In genomic region chr3:84866866-84867265, GRCm38 (mm10) we compare ENCODE assay signal across 19 mouse cellular contexts. TPM values are rescaled to one million over a fixed set of nuclear protein-coding genes. Genes with fewer than 3 reads are reported as not detected.
DNase-seq lines count a peak whose midpoint lies in the region; ATAC-seq and TF ChIP-seq lines count a peak whose summit lies in the region.
"Had no signal": no experiment of that assay in that cellular context is flagged by ENCODE, and none has a peak within 500 bp of the region (broad histone marks: within the 10 kb centered on the region; RNA-seq: fewer than 3 reads in every experiment).

No protein-coding gene starts in this region.

- peak; percentile 33; the same call in 1 of the 2 replicates for ATAC-seq in kidney, embryonic 15.5 days (replicated peaks; ENCODE audit: low FRiP score)
- ATAC-seq in liver, embryonic 13.5 days (ENCODE audit: low read depth): peak; percentile 43; the same call in 1 of the 2 replicates
- ATAC-seq in liver, postnatal 0 days: peak; percentile 50; the same call in 1 of the 2 replicates
- ATAC-seq: forebrain, embryonic 16.5 days had no signal

- H3K36me3 ChIP-seq in kidney, embryonic 15.5 days: no peaks in the 10 kb centered on the region
- H3K36me3 ChIP-seq in liver, embryonic 13.5 days: no peaks in the 10 kb centered on the region
- no peaks in the 10 kb centered on the region for H3K36me3 ChIP-seq in liver, postnatal 0 days (replicated peaks; ENCODE audit: insufficient read depth, low read length)
- H3K36me3 ChIP-seq: embryonic facial prominence, embryonic 13.5 days; forebrain, embryonic 12.5 days had no signal

- no peak for TF ChIP-seq CTCF in liver, postnatal 0 days (IDR thresholded peaks at IDR 0.05; ENCODE audit: low read depth)

- H3K4me2 ChIP-seq in kidney, embryonic 15.5 days: no peak overlapping the region
- no peak overlapping the region for H3K4me2 ChIP-seq in liver, embryonic 13.5 days
- H3K4me2 ChIP-seq in liver, postnatal 0 days (ENCODE audit: low read depth, low read length): peak overlapping the region; percentile 40
- H3K4me2 ChIP-seq: embryonic facial prominence, embryonic 13.5 days; forebrain, embryonic 12.5 days; heart, embryonic 12.5 days had no signal

- no peak overlapping the region for H3K9ac ChIP-seq in kidney, embryonic 15.5 days
- no peak overlapping the region for H3K9ac ChIP-seq in liver, embryonic 13.5 days
- no peak overlapping the region for H3K9ac ChIP-seq in liver, postnatal 0 days (replicated peaks)
- H3K9ac ChIP-seq: embryonic facial prominence, embryonic 13.5 days; forebrain, embryonic 12.5 days; heart, embryonic 12.5 days had no signal

- 54% methylated on average over 4 of the region's 4 CpGs for WGBS in kidney, embryonic 15.5 days
- 61% methylated on average over 4 of the region's 4 CpGs for WGBS in liver, embryonic 13.5 days (ENCODE audit: insufficient replicate concordance)
- 45% methylated on average over 4 of the region's 4 CpGs for WGBS in liver, postnatal 0 days (ENCODE audit: insufficient replicate concordance)

- peaks cover 26% of the 10 kb centered on the region for H3K4me1 ChIP-seq in kidney, embryonic 15.5 days
- peaks cover 13% of the 10 kb centered on the region for H3K4me1 ChIP-seq in liver, embryonic 13.5 days (replicated peaks)
- H3K4me1 ChIP-seq in liver, postnatal 0 days (ENCODE audit: insufficient read depth): peaks cover 8% of the 10 kb centered on the region
- H3K4me1 ChIP-seq: embryonic facial prominence, embryonic 13.5 days had no signal

- no peak for DNase-seq in kidney, postnatal 10 days
- no peak for DNase-seq in liver, embryonic 13.5 days
- DNase-seq in liver, postnatal 0 days: no peak
- DNase-seq in Muller cell, postnatal 12 days (ENCODE audit: inconsistent ontology term): no peak
- no peak for DNase-seq in kidney, adult 8-10 months
- DNase-seq in thymus, postnatal 0 days (ENCODE audit: low spot score): no peak
- DNase-seq: adrenal gland, adult 2 months; adrenal gland, postnatal 25 days; cerebellum, adult 18-20 months; cerebellum, adult 9-11 months; cerebellum, postnatal 36 days; gastrocnemius, postnatal 14 days had no signal

- H3K27ac ChIP-seq in kidney, embryonic 15.5 days: no peak overlapping the region; the same call in 1 of the 2 replicates
- no peak overlapping the region for H3K27ac ChIP-seq in liver, embryonic 13.5 days
- peak overlapping the region; percentile 44; the same call in 1 of the 2 replicates for H3K27ac ChIP-seq in liver, postnatal 0 days (ENCODE audit: low read depth)
- H3K27ac ChIP-seq: embryonic facial prominence, embryonic 13.5 days; forebrain, embryonic 12.5 days; hindbrain, embryonic 10.5 days had no signal

- no peaks in the 10 kb centered on the region for H3K27me3 ChIP-seq in kidney, embryonic 15.5 days
- H3K27me3 ChIP-seq in liver, embryonic 13.5 days: no peaks in the 10 kb centered on the region
- H3K27me3 ChIP-seq in liver, postnatal 0 days (ENCODE audit: insufficient read depth, low read length): no peaks in the 10 kb centered on the region
- H3K27me3 ChIP-seq: CH12.LX; embryonic facial prominence, embryonic 13.5 days; forebrain, embryonic 12.5 days; heart, embryonic 12.5 days had no signal

- TF ChIP-seq EP300 in liver, postnatal 0 days (IDR thresholded peaks at IDR 0.05; ENCODE audit: low read depth): no peak

- H3K9me3 ChIP-seq in kidney, embryonic 15.5 days (replicated peaks): no peaks in the 10 kb centered on the region
- no peaks in the 10 kb centered on the region for H3K9me3 ChIP-seq in liver, embryonic 13.5 days (replicated peaks)
- no peaks in the 10 kb centered on the region for H3K9me3 ChIP-seq in liver, postnatal 0 days (ENCODE audit: low read length)
- H3K9me3 ChIP-seq: embryonic facial prominence, embryonic 13.5 days; forebrain, embryonic 12.5 days; heart, embryonic 12.5 days; hindbrain, embryonic 10.5 days had no signal

- H3K4me3 ChIP-seq in kidney, embryonic 15.5 days (replicated peaks): no peak overlapping the region
- no peak overlapping the region for H3K4me3 ChIP-seq in liver, embryonic 13.5 days (replicated peaks)
- no peak overlapping the region for H3K4me3 ChIP-seq in liver, postnatal 0 days (ENCODE audit: low read depth, low read length)
- H3K4me3 ChIP-seq: embryonic facial prominence, embryonic 13.5 days; forebrain, embryonic 12.5 days; heart, embryonic 12.5 days; hindbrain, embryonic 10.5 days had no signal

RNA-seq across cellular contexts. Expression of gene Fbxw7, which starts 51.8 kb away (rescaled TPM):
- 9.0 and 9.3 TPM in 2 replicates for polyA plus RNA-seq in kidney, embryonic 15.5 days (2015; fragmentation: Nextera tagmentation; extraction: Ambion mirVana)
- 3.8 and 4.1 TPM in 2 replicates for polyA plus RNA-seq in liver, embryonic 13.5 days (2015; fragmentation: Nextera tagmentation; extraction: Ambion mirVana)
- polyA plus RNA-seq in liver, postnatal 0 days (2015; fragmentation: Nextera tagmentation; extraction: Ambion mirVana): 2.4 and 2.8 TPM in 2 replicates
- 15.0 and 18.2 TPM in 2 replicates for polyA plus RNA-seq in thymus, postnatal 0 days (2015; fragmentation: Nextera tagmentation; extraction: Ambion mirVana)
